Mouse (Mus musculus): Measurements from ENCODE around the gene Arf3.

GRCm38 (mm10) chr15:98717301-98717700 lies 45.7 kb downstream of the Arf3 start:
- TF ChIP-seq POLR2A (IDR thresholded peaks at IDR 0.05; ENCODE audit: insufficient read length, low read depth) (no peak), USF1 (IDR thresholded peaks at IDR 0.05; ENCODE audit: low read depth) (no peak), MAX (IDR thresholded peaks at IDR 0.05; ENCODE audit: low read depth) (no peak), E2F4 (IDR thresholded peaks at IDR 0.05; ENCODE audit: insufficient read depth) (no peak), CEBPB (IDR thresholded peaks at IDR 0.05; ENCODE audit: insufficient read depth, poor library complexity, severe bottlenecking) (no peak), SRF (IDR thresholded peaks at IDR 0.05; ENCODE audit: control insufficient read depth, insufficient read length, low read depth) (no peak), MYOD1 (IDR thresholded peaks at IDR 0.05; ENCODE audit: control insufficient read depth in 1 of 3, insufficient read length in 2 of 3, low read depth in 2 of 3) (no peak)
